Mouse (Mus musculus): ENCODE measurements around the gene Lce3e.

DNA sequence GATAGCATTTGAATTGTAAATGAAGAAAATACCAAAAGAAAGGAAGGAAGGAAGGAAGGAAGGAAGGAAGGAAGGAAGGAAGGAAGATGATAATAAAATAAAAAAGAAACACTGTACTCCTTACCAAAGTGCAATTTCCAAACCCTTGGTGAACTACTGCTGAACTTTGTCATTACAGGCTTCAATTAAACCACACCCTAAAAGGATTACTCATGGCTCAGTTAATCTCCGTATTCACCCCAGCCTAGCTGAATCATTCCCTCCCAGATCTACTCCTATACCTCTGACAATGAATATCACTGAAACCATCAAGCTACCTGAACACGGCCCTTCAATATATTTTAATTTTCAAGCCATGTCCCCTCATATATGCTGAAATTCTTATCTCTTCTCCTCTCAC is 11.6 kb downstream of the Lce3e start:
- TF ChIP-seq ZNF384 (IDR thresholded peaks at IDR 0.05; ENCODE audit: low read depth, low read length) = no peak
- no peak for TF ChIP-seq CHD2 (IDR thresholded peaks at IDR 0.05; ENCODE audit: low read depth, low read length)
- TF ChIP-seq ZC3H11A (IDR thresholded peaks at IDR 0.05; ENCODE audit: borderline replicate concordance, low read depth, low read length) = no peak

Data from ES-E14 (cell line).